Mouse (Mus musculus) kidney, embryonic 15.5 days (tissue): Measurements from ENCODE around the gene Actg2. TPM values are rescaled to one million over a fixed set of nuclear protein-coding genes. Genes with fewer than 3 reads are reported as not detected.
A peak's percentile ranks its signal among the peaks of the same experiment; 100 is the strongest.

Experiments
- ATAC-seq: fragments of 200-750 bp; cut with Nextera tagmentation; replicated peaks from 2 replicates; pipeline ENCODE4 v1.8.0; 2017; ENCODE audit warnings: moderate TSS enrichment; ENCODE audit not compliant: low FRiP score
- H3K27ac ChIP-seq: fragments of 300-500 bp; sonication (generic); 2 replicates; pipeline ENCODE4 v1.5.1; 2015; ENCODE audit warnings: mild to moderate bottlenecking, inconsistent platforms
- H3K27me3 ChIP-seq: fragments of 300-500 bp; sonication (generic); 2 replicates; pipeline ENCODE4 v1.6.1; 2015; ENCODE audit warnings: inconsistent platforms
- H3K36me3 ChIP-seq: fragments of 300-500 bp; sonication (generic); 2 replicates; pipeline ENCODE4 v1.6.1; 2015; ENCODE audit warnings: inconsistent platforms
- H3K4me1 ChIP-seq: fragments of 300-500 bp; sonication (generic); 2 replicates; pipeline ENCODE4 v1.6.1; 2015; ENCODE audit warnings: inconsistent platforms
- H3K4me2 ChIP-seq: fragments of 300-500 bp; sonication (generic); 2 replicates; pipeline ENCODE4 v1.6.1; 2015; ENCODE audit warnings: moderate library complexity, mild to moderate bottlenecking, inconsistent platforms
- H3K4me3 ChIP-seq: fragments of 300-500 bp; sonication (generic); replicated peaks from 2 replicates; pipeline ENCODE4 v1.5.1; 2015; ENCODE audit warnings: mild to moderate bottlenecking, inconsistent platforms
- H3K9ac ChIP-seq: fragments of 300-500 bp; sonication (generic); 2 replicates; pipeline ENCODE4 v1.6.1; 2015; ENCODE audit warnings: mild to moderate bottlenecking, inconsistent platforms
- H3K9me3 ChIP-seq: fragments of 300-500 bp; sonication (generic); replicated peaks from 2 replicates; pipeline ENCODE4 v1.6.1; 2016; ENCODE audit warnings: inconsistent platforms
- WGBS: fragments of 180-500 bp; shearing (Covaris S2); methylation state at CpG from one replicate; pipeline ENCODE4 v1.1.7; 2015; ENCODE audit warnings: mixed read lengths; 5-methylcytosine and 5-hydroxymethylcytosine counted together
- polyA plus RNA-seq: library from polyadenylated mRNA; unstranded; fragments of >200 nt; fragmentation: Nextera tagmentation; extraction: Ambion mirVana; gene quantifications from 2 replicates; pipeline ENCODE4 v1.2.1, GENCODE M21; 2015

Actg2 gene
- polyA plus RNA-seq, 1 experiment from 2014 or later = 130 TPM

- Histone ChIP-seq H3K9me3 (no peaks in the 10 kb centered on the region), H3K27me3 (no peaks in the 10 kb centered on the region), H3K27ac (no peak overlapping the region), H3K4me2 (no peak overlapping the region), H3K36me3 (peaks cover 76% of the 10 kb centered on the region), H3K4me1 (no peaks in the 10 kb centered on the region), H3K4me3 (no peak overlapping the region), H3K9ac (no peak overlapping the region)
- WGBS = 63% methylated on average over 4 of the region's 4 CpGs
- no peak for ATAC-seq
Observed at GRCm38 (mm10) chr6:83490622-83491021, 45.4 kb downstream of the Actg2 start.

GRCm38 (mm10) chr6:83488200-83488599, 47.9 kb downstream of the Actg2 start:
- no peaks in the 10 kb centered on the region for H3K4me1 ChIP-seq
- 94% methylated on average over 5 of the region's 5 CpGs for WGBS
- no peaks in the 10 kb centered on the region for H3K9me3 ChIP-seq
- no peak overlapping the region for H3K27ac ChIP-seq
- no peak for ATAC-seq
- no peaks in the 10 kb centered on the region for H3K27me3 ChIP-seq
- no peak overlapping the region for H3K4me3 ChIP-seq
- H3K36me3 ChIP-seq = peaks cover 78% of the 10 kb centered on the region
- no peak overlapping the region for H3K9ac ChIP-seq
- no peak overlapping the region for H3K4me2 ChIP-seq

- H3K4me1 ChIP-seq = peaks cover 2% of the 10 kb centered on the region; the same call in 1 of the 2 replicates
- H3K27ac ChIP-seq = no peak overlapping the region
- 88% methylated on average over 4 of the region's 4 CpGs for WGBS
- no peak overlapping the region for H3K4me2 ChIP-seq
- no peaks in the 10 kb centered on the region for H3K27me3 ChIP-seq
- peaks cover 77% of the 10 kb centered on the region for H3K36me3 ChIP-seq
- H3K9ac ChIP-seq = no peak overlapping the region
- no peaks in the 10 kb centered on the region for H3K9me3 ChIP-seq
- ATAC-seq = no peak
- H3K4me3 ChIP-seq = no peak overlapping the region
Observed at GRCm38 (mm10) chr6:83487298-83487697, 48.8 kb downstream of the Actg2 start.

GRCm38 (mm10) chr6:83485854-83486253, 50.2 kb downstream of the Actg2 start:
- no peaks in the 10 kb centered on the region for H3K9me3 ChIP-seq
- H3K4me1 ChIP-seq = peaks cover 10% of the 10 kb centered on the region; the same call in 1 of the 2 replicates
- WGBS = 82% methylated on average over 4 of the region's 4 CpGs
- H3K36me3 ChIP-seq = peaks cover 88% of the 10 kb centered on the region
- no peak for ATAC-seq
- no peak overlapping the region for H3K27ac ChIP-seq
- no peaks in the 10 kb centered on the region for H3K27me3 ChIP-seq
- H3K9ac ChIP-seq = no peak overlapping the region
- no peak overlapping the region for H3K4me2 ChIP-seq
- H3K4me3 ChIP-seq = no peak overlapping the region

- no peak overlapping the region for H3K4me2 ChIP-seq
- no peak for ATAC-seq
- WGBS = 92% methylated on average over 7 of the region's 7 CpGs
- no peaks in the 10 kb centered on the region for H3K27me3 ChIP-seq
- H3K9me3 ChIP-seq = no peaks in the 10 kb centered on the region
- H3K27ac ChIP-seq = no peak overlapping the region
- H3K4me3 ChIP-seq = no peak overlapping the region
- peaks cover 22% of the 10 kb centered on the region; the same call in 1 of the 2 replicates for H3K4me1 ChIP-seq
- H3K9ac ChIP-seq = no peak overlapping the region
- peaks cover 84% of the 10 kb centered on the region for H3K36me3 ChIP-seq
Observed at GRCm38 (mm10) chr6:83483776-83484175, 52.3 kb downstream of the Actg2 start.

GRCm38 (mm10) chr6:83482418-83483085, 53.5 kb downstream of the Actg2 start:
- 30% methylated on average over 10 of the region's 10 CpGs for WGBS

GRCm38 (mm10) chr6:83480019-83480655, 55.9 kb downstream of the Actg2 start:
- peaks cover 29% of the 10 kb centered on the region; the same call in 1 of the 2 replicates for H3K4me1 ChIP-seq
- H3K27me3 ChIP-seq = no peaks in the 10 kb centered on the region
- no peak overlapping the region for H3K4me2 ChIP-seq
- 81% methylated on average over 6 of the region's 6 CpGs for WGBS
- no peak overlapping the region for H3K4me3 ChIP-seq
- peak overlapping the region; percentile 71 for H3K27ac ChIP-seq
- peaks cover 51% of the 10 kb centered on the region for H3K36me3 ChIP-seq
- no peak for ATAC-seq
- no peaks in the 10 kb centered on the region for H3K9me3 ChIP-seq
- no peak overlapping the region for H3K9ac ChIP-seq

More at GRCm38 (mm10) chr6:83482418-83483085, 53.5 kb downstream of the Actg2 start:
- no peak overlapping the region for H3K4me2 ChIP-seq
- H3K27me3 ChIP-seq = no peaks in the 10 kb centered on the region
- peaks cover 29% of the 10 kb centered on the region; the same call in 1 of the 2 replicates for H3K4me1 ChIP-seq
- no peaks in the 10 kb centered on the region for H3K9me3 ChIP-seq
- H3K27ac ChIP-seq = peak overlapping the region; percentile 52
- peaks cover 75% of the 10 kb centered on the region for H3K36me3 ChIP-seq
- ATAC-seq = peak; percentile 66
- H3K9ac ChIP-seq = no peak overlapping the region
- no peak overlapping the region for H3K4me3 ChIP-seq

GRCm38 (mm10) chr6:83479193-83479592, 56.9 kb downstream of the Actg2 start:
- Histone ChIP-seq H3K36me3 (peaks cover 42% of the 10 kb centered on the region), H3K4me2 (no peak overlapping the region), H3K4me1 (peaks cover 31% of the 10 kb centered on the region; the same call in 1 of the 2 replicates), H3K27ac (peak overlapping the region; percentile 71), H3K9me3 (no peaks in the 10 kb centered on the region), H3K9ac (no peak overlapping the region), H3K4me3 (no peak overlapping the region), H3K27me3 (no peaks in the 10 kb centered on the region)
- 0 out of 2 replicates have a peak, but pooled peaks have one; percentile 44 for ATAC-seq
- 45% methylated on average over 2 of the region's 2 CpGs for WGBS

- peaks cover 31% of the 10 kb centered on the region; the same call in 1 of the 2 replicates for H3K4me1 ChIP-seq
- H3K27me3 ChIP-seq = no peaks in the 10 kb centered on the region
- no peaks in the 10 kb centered on the region for H3K9me3 ChIP-seq
- H3K4me3 ChIP-seq = no peak overlapping the region
- H3K9ac ChIP-seq = no peak overlapping the region
- H3K36me3 ChIP-seq = peaks cover 36% of the 10 kb centered on the region
- WGBS = 84% methylated on average over 7 of the region's 7 CpGs
- H3K4me2 ChIP-seq = no peak overlapping the region
- ATAC-seq = no peak
- H3K27ac ChIP-seq = peak overlapping the region; percentile 39; the same call in 1 of the 2 replicates
Observed at GRCm38 (mm10) chr6:83478628-83479027, 57.4 kb downstream of the Actg2 start.

- peaks cover 31% of the 10 kb centered on the region; the same call in 1 of the 2 replicates for H3K4me1 ChIP-seq
- no peak for ATAC-seq
- H3K4me3 ChIP-seq = no peak overlapping the region
- no peak overlapping the region for H3K27ac ChIP-seq
- H3K36me3 ChIP-seq = peaks cover 36% of the 10 kb centered on the region
- H3K9me3 ChIP-seq = no peaks in the 10 kb centered on the region
- H3K27me3 ChIP-seq = no peaks in the 10 kb centered on the region
- no peak overlapping the region for H3K9ac ChIP-seq
- no peak overlapping the region for H3K4me2 ChIP-seq
- WGBS = 69% methylated on average over 4 of the region's 4 CpGs
Observed at GRCm38 (mm10) chr6:83478217-83478616, 57.8 kb downstream of the Actg2 start.

GRCm38 (mm10) chr6:83475431-83475830, 60.6 kb downstream of the Actg2 start:
- Histone ChIP-seq H3K4me1 (peaks cover 18% of the 10 kb centered on the region; the same call in 1 of the 2 replicates), H3K4me2 (no peak overlapping the region), H3K36me3 (peaks cover 15% of the 10 kb centered on the region), H3K4me3 (no peak overlapping the region), H3K9ac (no peak overlapping the region), H3K9me3 (no peaks in the 10 kb centered on the region), H3K27ac (no peak overlapping the region), H3K27me3 (no peaks in the 10 kb centered on the region)
- 85% methylated on average over 7 of the region's 7 CpGs for WGBS
- no peak for ATAC-seq

- no peak overlapping the region for H3K4me2 ChIP-seq
- no peak overlapping the region for H3K27ac ChIP-seq
- 0 out of 2 replicates have a peak, but pooled peaks cover 6% of the 10 kb centered on the region for H3K4me1 ChIP-seq
- H3K4me3 ChIP-seq = no peak overlapping the region
- H3K36me3 ChIP-seq = no peaks in the 10 kb centered on the region
- no peak for ATAC-seq
- no peak overlapping the region for H3K9ac ChIP-seq
- no peaks in the 10 kb centered on the region for H3K27me3 ChIP-seq
- no peaks in the 10 kb centered on the region for H3K9me3 ChIP-seq
- 80% methylated on average over 9 of the region's 9 CpGs for WGBS
Observed at GRCm38 (mm10) chr6:83473240-83473639, 62.8 kb downstream of the Actg2 start.
